Mouse (Mus musculus): ENCODE measurements around the gene Gpr33.

Gpr33 gene

DNA sequence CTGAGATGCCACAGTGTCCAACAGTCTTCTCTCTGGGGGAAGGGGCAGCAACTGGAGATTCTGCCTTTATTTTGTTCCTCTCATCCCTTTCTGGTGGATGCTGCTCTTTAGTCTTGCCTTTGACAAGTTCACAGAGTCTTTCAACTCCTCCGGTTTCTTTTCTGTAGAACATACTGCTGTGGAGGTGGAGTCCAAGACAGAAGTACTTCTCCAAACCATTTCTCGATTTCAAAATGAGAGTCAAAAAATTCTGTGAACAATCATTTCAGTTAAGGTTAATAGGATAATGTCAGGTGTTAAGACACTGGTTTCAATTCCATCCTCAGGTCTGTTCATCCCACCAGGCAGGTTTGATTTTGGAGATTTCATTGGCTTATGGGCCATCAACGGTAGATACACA is at the start of gene Gpr33:
TSS of gene Gpr33 (minus strand) at position 101 of the 400 bp plus-strand sequence.
- DNase-seq (ENCODE audit: low spot score): no peak

DNA sequence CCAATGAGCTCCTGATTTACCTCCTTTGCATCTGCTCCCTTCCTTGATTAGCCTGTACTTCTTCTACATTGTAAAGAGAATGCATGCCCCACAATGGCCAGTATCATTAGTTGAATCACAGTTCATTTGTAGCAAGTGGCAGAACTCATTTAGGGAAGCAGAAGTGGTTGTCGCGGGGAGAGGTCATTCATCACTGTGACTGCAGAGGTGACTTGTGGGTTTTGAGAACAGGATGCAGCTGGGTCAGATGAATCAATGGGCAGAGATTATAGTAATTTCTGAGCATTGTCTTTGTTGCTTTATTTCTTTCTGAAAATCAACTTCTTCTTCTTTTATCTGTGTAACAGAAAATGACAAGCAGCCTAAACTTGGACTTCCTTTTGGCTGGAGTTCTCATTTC is 21.5 kb upstream of the Gpr33 start:
- DNase-seq (ENCODE audit: low spot score): no peak

DNA sequence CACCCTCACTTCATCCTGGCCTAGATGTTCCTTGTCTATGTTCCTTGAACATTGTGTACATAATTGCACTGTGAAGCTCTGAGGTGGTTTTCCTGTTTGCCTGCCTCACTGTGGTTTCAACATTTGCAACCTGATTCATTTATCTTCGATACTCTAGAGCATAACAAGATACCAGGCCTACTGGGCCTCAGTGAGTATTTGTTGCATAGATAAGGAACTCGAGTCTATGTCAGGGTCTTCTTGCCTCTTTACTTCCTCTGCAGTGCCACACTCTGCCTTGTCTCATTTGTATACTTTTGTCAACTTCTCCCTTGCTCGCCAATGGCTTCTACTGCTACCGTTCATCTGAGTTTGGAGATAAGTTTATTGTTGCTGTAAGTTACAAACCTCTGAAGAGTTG is 18.5 kb upstream of the Gpr33 start:
- no peak for DNase-seq (ENCODE audit: low spot score)

DNA sequence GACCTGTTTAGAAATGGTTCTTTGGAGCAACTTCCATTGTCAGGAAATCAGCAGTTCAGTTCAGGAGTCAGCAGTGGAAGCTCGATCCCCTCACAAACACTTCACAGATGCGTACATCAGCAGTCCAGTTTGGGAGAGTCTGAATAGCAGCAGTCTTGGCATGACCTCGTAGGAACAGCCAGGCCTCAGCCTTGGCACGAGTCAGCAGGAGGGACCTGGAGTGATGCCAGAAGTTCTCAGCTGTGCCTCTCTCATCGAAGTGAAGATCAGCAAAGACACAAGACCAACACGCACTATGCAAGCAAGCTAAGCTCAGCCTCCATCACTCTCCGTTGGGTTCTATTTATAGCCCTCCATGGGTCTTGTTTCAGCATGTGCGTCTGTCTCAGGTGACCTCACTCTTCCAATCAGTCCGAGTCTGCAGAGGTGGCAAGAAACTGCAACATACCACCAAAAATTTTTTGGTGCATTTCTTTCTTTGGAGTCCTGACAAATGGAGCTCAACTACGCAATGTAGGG is 15.0 kb upstream of the Gpr33 start:
- DNase-seq (ENCODE audit: low spot score): no peak

DNA sequence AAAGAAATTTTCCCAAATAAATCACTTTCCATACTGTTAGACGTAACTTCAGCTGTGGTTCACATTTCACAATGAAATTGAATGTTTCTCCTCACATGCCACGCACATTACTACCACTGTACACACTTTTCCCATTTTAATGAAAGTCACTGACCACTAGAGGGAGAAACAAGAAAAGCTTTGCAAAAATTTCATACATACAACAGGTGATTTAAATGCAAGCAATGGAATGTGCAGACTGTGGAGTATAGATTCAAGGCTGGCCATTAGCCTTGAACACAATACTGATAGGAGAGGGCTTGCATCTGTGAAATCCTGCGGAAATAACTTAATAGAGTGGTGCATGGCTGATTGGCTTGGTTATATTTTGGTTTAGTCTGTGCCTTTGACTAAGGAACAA is 10.5 kb upstream of the Gpr33 start:
- no peak for DNase-seq (ENCODE audit: low spot score)

DNA sequence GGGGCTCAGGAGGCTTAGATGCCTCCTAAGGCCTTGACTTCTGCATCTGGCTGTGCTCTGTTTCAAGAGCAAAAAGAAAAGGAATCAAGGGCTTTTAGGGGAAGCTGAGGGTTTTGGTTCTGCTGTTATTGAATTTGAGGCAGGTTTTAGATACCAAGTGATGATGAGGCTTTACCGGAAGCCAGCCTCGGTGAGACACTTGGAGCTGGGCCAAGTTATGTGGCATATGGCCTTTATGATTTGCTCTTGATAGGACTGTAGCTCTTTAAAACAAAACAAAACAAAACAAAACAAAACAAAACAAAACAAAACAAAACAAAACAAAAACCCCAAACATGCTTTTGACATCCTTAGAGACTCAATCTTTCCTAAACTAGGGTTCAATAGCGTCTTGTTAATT is 7.1 kb upstream of the Gpr33 start:
- no peak for DNase-seq (ENCODE audit: low spot score)

DNA sequence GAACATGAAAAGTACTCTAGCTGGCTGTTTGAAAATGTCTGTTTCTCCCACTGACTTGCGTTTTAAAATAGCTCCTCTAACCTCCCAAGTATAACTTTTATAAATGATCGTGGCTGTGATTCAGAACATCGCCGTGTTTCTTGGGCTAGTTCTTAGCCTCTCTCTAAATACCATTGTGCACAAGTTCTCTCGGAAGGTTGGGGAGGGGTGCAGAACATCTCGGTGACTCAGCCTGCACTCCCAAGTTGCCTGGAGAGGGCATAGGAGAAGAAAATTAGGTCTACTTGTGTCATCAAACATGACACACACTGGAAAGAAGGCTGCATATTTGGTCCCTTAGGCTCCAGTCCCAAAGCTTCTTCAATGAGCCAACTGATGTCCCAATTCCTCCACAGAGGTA is 4.4 kb upstream of the Gpr33 start:
- no peak for DNase-seq (ENCODE audit: low spot score)

DNA sequence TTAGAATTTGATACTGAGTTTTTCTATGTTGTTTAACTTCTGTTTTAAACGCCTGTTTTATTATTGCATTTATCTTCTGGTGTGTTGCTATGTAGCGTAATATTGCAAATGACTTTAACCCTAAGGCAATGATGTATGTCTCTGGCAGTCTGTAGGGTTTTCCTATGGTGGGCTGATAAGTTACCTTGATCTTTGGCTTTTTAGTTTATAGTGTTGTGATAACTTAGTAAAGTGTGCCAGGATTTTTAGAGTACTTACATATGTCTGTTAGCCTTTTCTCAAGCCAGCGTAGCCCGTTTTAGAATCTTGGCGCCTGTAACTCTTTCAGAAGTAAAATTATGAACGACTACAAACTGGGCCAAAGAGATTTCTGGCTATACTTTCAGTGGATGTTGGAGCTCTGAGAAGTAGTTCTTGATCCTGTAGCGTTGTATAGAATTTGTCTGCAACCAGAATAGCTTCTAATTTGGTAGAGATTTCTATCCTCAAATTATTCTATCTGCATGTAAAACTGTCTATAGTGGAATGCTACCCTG is 13.3 kb downstream of the Gpr33 start:
- DNase-seq (ENCODE audit: low spot score): no peak

DNA sequence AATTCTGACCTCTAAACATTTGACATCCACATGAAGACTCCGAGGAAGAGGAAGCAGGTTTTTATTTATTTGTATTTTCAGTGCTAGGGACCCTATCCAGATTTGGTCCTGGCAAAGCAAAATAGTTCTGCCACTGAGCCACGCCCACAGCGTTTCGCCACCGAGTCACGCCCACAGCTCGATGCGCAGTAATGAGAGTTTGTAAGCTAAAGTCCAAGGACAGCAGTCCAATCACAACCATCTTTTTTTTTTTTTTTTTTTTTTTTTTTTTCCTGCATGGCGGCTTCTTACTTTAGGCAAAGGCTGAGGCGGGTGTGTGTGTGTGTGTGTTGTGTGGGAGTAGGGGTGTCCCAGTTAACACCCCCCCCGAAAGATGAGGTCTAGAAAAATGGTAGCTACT is 13.8 kb downstream of the Gpr33 start:
- DNase-seq (ENCODE audit: low spot score): no peak

DNA sequence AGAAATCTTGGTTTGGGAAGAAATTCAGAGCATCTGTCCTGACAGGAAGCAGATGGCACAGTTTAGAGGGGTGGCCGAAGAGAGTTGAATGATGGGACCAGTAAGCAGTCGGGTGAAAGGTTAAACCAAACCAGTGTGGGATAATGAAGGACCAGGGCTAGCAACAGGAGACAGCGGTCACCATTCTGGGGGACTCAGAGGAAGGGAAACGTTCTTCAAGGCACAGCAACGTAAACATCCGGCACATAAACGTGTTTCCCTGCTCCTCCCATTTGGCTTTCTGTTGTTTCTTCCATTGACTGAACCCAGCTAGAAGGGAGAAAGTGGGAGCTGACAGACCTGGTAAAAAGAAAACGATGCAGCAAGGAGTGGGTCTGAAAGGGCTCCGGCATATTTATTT is 14.6 kb downstream of the Gpr33 start:
- no peak for DNase-seq (ENCODE audit: low spot score)

DNA sequence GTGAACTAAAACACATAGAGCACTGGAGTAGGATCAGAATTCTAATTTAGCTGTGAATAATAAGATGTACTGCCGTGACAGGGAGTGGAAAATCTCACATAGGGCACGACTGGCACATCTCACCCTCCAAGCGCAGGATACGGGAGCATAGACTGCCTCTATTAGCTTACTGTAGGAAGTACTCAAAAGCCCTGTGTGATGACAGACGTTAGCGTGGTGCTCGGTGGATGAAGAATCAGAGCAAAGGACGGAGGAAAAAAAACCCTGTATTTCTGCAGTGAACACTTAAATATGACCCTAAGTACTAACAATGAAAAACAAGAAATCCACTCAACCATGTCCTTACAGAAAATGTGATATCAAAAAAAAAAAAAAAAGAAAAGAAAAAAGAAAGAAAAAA is 15.7 kb downstream of the Gpr33 start:
- DNase-seq (ENCODE audit: low spot score): no peak

DNA sequence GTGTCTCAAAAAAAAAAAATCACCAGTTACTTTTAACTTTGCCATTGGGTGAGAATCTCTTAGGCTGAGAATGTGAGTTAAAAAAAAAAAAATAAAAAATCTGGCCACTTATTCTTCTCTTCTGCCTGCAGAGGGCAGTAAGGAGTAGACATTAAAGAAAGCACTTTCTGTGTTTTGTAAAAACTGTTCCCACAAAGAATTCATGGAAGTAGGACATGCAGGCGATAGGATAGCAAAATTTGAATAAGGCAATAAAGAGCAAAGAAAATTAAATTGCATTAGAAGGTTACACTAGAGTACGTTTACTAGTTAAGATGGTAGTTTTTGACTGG is 17.3 kb downstream of the Gpr33 start:
- peak; percentile 38 for DNase-seq (ENCODE audit: low spot score)

DNA sequence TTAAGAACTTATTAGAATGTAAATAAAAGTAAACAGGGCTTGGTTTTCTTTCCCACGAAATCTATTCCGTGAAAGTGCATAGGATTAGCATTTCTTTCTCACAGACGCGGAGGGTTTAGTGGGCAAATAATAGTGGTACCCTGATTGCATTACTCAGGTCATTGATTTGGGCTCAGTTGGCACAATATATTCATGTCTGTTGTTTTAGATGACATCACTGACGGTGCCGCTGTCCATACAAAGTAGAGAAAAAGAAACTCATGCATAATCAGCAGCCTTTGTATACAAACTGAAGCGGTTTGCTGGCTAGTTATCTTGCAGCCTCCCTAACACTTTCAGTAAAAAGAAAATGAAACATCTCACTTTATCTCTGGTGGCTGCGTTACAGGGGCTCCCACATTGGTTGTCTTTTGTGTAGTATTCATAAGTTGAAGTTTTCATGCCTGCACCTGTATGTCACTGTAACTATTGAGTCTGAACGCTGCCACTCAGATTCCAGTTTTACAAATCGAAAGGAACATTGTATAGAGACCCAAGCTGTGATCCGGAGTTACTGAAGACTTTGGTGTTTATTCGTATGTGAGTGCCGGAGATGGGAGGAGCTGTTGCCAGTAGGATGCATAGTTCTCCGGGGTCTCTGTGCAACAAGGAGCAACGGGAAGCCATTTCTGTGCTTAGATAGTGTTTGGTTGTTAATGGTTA is 17.8 kb downstream of the Gpr33 start:
- no peak for DNase-seq (ENCODE audit: low spot score)

DNA sequence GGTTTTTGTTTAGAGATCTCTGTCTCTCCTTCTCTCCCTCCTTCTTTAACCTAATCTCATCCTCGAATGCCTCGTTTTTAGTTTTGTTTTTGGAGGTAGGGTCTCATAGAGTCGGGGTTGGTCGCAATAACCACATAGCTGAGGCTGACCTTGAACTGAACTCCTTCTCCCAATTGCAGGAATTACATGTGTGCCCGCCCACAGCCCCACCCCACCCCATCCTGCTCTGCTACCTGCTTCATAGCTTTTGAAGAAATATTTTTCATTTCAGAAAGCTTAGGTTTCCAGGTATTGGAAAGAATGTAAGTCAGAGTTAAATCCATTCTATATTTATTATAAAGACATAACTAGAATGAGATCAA is 21.2 kb downstream of the Gpr33 start:
- DNase-seq (ENCODE audit: low spot score): no peak

DNA sequence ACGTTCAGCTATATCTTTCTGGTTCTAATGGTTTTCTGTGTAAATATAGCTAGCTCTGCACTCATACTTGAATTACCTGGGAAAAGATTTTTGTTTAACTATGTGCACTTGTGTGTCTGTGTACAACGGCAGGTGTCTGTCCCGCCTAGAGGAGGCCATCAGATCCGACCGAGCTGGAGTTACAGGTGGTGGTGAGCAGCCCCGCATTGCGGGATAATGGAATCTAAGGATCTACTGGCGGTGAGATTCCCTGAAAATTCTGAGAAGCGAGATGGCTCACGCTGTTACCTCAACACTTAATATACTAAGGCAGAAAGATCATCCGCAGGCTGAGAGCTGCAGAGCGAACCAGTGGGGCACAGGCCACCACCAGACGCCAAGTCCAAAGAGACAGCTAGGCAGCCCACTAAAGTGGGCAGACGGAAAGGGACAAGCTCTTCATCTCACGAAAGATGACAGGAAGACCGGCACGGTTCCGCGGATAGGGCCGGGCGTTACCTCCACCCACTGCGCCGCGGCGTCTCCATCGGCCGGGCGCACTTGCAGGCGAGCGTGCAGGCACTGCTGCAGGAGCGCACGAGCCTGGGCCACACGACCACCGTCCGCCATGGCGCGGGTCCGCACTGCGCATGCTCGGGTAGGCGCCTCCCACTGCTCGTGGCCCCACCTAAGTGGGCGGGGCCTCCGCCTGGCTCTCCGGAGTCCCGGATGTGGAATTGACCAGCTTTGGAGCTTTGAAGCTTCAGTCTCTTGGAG is 21.8 kb downstream of the Gpr33 start, which contains the start of gene Dtd2:
TSS of gene Dtd2 (minus strand) at position 625 of the 756 bp plus-strand sequence.
- DNase-seq (ENCODE audit: low spot score): peak; percentile 83

DNA sequence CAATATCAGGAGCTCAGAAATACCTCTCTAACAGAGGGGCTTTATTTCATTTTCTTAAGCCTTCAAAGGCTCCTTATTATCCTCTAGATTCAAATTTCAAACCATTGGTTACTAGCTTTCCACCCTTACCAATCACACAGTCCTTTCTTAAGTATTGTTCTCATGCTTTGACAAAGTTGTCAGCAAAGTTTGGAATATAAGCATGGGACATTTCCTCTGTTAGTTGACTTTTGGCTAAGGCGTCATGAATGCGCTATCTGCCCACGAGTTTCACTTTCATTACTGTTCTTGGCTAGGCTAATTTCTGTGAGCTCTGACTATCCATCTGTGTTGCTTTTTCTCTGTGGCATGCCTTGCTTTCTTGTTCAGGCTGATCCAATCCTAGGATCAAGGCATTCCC is 25.1 kb downstream of the Gpr33 start:
- DNase-seq (ENCODE audit: low spot score): no peak

DNA sequence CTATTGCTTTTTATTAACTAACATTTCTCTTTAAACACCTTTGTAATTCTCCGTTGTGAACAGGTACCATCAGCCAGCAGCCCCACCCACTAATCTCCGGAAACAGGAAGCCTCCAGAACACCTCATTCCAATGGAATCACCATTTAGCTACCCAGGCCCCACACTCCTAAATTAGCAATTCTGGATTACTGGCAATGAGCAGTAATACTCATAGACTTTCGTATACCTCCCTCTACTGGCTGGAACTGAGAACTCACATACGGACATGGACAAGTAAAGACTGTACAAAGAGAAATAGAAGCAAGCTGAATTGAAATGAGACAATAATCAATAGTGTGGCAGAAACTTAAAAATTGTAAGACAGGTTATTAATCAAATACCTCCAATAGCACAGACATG is 26.3 kb downstream of the Gpr33 start:
- peak; percentile 69 for DNase-seq (ENCODE audit: low spot score)

DNA sequence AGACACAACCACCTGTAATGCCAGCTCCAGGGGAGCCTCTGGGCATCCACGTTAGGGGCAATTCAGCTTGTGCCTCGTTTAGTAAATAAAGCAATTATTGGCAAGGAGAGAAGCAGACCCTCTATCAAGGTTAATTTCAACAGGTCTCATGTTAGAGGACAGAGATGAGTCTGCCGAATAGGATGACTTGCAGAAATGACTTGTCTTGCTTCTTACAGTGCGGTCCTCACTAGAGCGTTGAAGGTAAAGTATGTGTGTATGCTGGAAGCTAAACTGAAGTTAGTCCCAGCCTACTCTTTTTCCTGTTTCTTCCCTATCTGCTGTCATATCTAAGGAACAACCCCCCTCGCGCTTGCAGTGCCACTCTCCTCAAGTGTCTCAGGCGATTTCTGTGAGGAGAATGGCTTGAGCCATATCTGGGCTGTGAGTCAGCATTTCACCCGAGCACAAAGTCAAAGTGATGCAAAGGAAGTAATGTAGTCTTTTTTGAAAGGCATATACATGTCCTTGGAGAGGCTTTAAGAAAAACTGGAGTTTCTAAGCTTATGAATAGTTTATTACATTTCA is 29.4 kb downstream of the Gpr33 start:
- peak; percentile 13 for DNase-seq (ENCODE audit: low spot score)

DNA sequence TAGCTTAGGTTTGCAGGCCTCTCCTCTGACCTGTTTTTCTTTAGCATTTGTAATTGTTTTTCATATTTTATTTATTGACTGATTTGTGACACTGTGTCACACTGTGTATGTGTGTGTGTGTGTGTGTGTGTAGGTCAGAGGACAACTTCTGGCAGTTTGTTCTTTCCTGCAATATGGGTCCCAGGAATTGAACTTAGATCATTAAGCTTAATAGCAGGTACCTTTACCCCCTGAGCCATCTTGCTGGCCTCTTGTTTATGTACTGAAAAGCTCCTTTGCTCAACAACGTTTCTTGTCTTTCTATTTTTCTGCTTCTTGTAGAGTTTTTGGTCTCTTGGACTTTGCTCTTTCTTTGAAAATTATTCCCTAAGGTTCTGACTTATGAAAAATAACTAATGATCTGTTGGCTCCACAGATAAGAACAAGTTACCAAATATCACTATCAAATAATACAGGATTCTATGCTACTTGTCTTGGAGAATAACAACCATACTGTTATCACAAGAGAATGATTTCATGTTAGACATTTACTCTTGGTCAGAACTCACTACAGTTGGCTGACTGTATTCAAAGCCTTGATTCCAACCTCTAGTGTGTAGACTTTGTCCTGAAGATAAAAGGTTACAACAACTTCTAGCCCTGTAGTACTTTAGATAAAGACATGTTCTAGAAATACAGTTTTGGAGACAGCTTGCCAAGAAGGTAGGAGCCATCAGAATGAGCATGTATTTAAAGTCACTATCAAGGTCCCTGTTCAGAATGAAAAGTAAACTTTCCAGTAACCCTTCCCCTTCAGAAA is 31.9 kb downstream of the Gpr33 start:
- DNase-seq (ENCODE audit: low spot score): no peak

DNA sequence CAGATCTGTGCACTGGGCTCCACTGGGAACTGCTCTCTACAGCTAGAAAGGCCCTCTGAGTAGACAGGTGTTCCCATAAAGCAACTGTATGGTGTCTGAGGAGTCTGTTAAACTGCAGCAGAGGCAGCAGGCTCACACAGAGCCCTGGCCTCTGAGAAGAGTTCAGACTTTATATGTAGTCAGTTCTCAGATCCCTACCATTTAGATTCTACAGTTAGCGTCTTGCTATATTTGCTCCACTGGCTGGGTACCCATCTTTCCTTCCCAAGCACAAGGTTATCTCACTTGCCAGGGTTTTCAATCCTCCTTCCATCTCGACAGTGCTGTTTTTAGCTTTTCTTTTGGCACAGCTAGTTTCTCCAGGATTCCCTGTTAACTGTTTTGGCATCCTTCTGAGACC is 37.2 kb downstream of the Gpr33 start:
- DNase-seq (ENCODE audit: low spot score): no peak

DNA sequence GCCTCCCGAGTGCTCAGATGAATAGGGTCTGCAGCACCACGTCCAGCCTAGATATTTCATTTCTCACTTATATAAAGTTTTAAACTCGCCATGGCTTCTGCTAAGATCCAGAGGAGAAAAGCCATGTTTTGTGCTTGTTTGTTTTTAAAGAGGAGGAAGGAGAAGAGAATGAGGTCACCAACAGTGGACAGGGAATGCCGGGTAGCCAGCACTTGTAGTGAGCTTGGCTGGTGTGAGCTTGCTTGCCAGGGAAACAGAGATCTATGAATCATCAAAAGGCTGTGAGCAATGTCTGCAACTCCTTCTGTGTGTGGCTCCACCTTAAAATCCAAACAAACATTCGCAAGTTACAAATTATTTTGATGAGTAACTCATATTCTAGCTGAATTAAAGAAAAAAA is 39.3 kb downstream of the Gpr33 start:
- DNase-seq (ENCODE audit: low spot score): no peak

DNA sequence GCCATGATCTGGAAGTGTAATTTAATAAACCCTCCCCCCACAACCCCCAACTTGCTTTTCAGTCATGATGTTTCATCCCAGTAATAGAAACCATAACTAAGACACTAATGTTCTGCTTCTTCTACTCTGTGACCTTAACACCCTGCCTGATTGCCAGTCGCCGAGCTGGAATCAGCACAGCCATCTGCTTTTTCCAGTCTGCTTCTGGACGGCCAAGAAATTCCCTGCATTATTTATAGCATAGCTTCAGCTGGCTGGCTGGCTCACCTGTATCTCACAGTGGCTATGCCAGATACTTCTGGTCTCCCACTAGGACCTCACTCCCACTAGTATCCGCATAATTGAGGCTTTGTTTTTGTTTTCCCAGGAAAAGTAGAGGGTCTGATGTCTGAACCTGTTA is 42.0 kb downstream of the Gpr33 start:
- no peak for DNase-seq (ENCODE audit: low spot score)
